Mouse (Mus musculus): ENCODE measurements at regions not wholly inside any gene's neighbourhood (a gene's known extent, or its start where the extent isn't known, plus 50 kb on each side); places are given as distances from the start of the nearest gene placed in this dataset.
A peak's percentile ranks its signal among the peaks of the same experiment; 100 is the strongest.

GRCm38 (mm10) chr12:15649226-15649625 lies 167.5 kb downstream of the Trib2 start:
- Histone ChIP-seq H3K27me3 (ENCODE audit: control insufficient read depth, insufficient read depth, low read length) (no peaks in the 10 kb centered on the region), H3K4me1 (replicated peaks; ENCODE audit: control insufficient read depth, insufficient read depth, low read length) (peaks cover 2% of the 10 kb centered on the region; the same call in 1 of the 2 replicates), H3K36me3 (ENCODE audit: control insufficient read depth, insufficient read depth, low read length) (no peaks in the 10 kb centered on the region), H3K9ac (ENCODE audit: low read length) (no peak overlapping the region), H3K4me2 (ENCODE audit: low read depth, low read length, severe bottlenecking) (no peak overlapping the region), H3K27ac (ENCODE audit: low read depth, low read length) (no peak overlapping the region), H3K4me3 (ENCODE audit: low read depth, low read length) (no peak overlapping the region), H3K9me3 (ENCODE audit: control insufficient read depth, low read length) (no peaks in the 10 kb centered on the region)
- ATAC-seq (replicated peaks; ENCODE audit: low FRiP score) (no peak), DNase-seq (ENCODE audit: low spot score) (no peak)
- 21% methylated on average over 1 of the region's 1 CpGs for WGBS

- H3K27me3 ChIP-seq (ENCODE audit: control insufficient read depth, insufficient read depth, low read length) = no peaks in the 10 kb centered on the region
- H3K27ac ChIP-seq (ENCODE audit: low read depth, low read length) = no peak overlapping the region
- H3K4me2 ChIP-seq (ENCODE audit: low read depth, low read length, severe bottlenecking) = no peak overlapping the region
- H3K36me3 ChIP-seq (ENCODE audit: control insufficient read depth, insufficient read depth, low read length) = no peaks in the 10 kb centered on the region
- no peak for DNase-seq (ENCODE audit: low spot score)
- peak; percentile 55 for ATAC-seq (replicated peaks; ENCODE audit: low FRiP score)
- H3K9me3 ChIP-seq (ENCODE audit: control insufficient read depth, low read length) = no peaks in the 10 kb centered on the region
- H3K9ac ChIP-seq (ENCODE audit: low read length) = no peak overlapping the region
- H3K4me1 ChIP-seq (replicated peaks; ENCODE audit: control insufficient read depth, insufficient read depth, low read length) = peaks cover 5% of the 10 kb centered on the region; the same call in 1 of the 2 replicates
- H3K4me3 ChIP-seq (ENCODE audit: low read depth, low read length) = no peak overlapping the region
- 40% methylated on average over 9 of the region's 9 CpGs for WGBS
These were observed 172.5 kb downstream of the Trib2 start for GRCm38 (mm10) chr12:15644074-15644672.

- Histone ChIP-seq H3K27ac (ENCODE audit: low read depth, low read length) (no peak overlapping the region), H3K4me2 (ENCODE audit: low read depth, low read length, severe bottlenecking) (no peak overlapping the region), H3K36me3 (ENCODE audit: control insufficient read depth, insufficient read depth, low read length) (no peaks in the 10 kb centered on the region), H3K9me3 (ENCODE audit: control insufficient read depth, low read length) (no peaks in the 10 kb centered on the region), H3K9ac (ENCODE audit: low read length) (no peak overlapping the region), H3K4me3 (ENCODE audit: low read depth, low read length) (no peak overlapping the region), H3K27me3 (ENCODE audit: control insufficient read depth, insufficient read depth, low read length) (no peaks in the 10 kb centered on the region), H3K4me1 (replicated peaks; ENCODE audit: control insufficient read depth, insufficient read depth, low read length) (peaks cover 5% of the 10 kb centered on the region; the same call in 1 of the 2 replicates)
- DNase-seq (ENCODE audit: low spot score) (no peak), ATAC-seq (replicated peaks; ENCODE audit: low FRiP score) (0 out of 2 replicates have a peak, but pooled peaks have one; percentile 38)
- WGBS = 56% methylated on average over 3 of the region's 3 CpGs
These were observed 173.1 kb downstream of the Trib2 start for GRCm38 (mm10) chr12:15643669-15644068.

GRCm38 (mm10) chr12:15640320-15640719 lies 176.4 kb downstream of the Trib2 start:
- no peak for ATAC-seq (replicated peaks; ENCODE audit: low FRiP score)
- no peak overlapping the region for H3K4me2 ChIP-seq (ENCODE audit: low read depth, low read length, severe bottlenecking)
- DNase-seq (ENCODE audit: low spot score) = no peak
- no peaks in the 10 kb centered on the region for H3K27me3 ChIP-seq (ENCODE audit: control insufficient read depth, insufficient read depth, low read length)
- WGBS = 86% methylated on average over 5 of the region's 5 CpGs
- no peak overlapping the region for H3K9ac ChIP-seq (ENCODE audit: low read length)
- no peaks in the 10 kb centered on the region for H3K36me3 ChIP-seq (ENCODE audit: control insufficient read depth, insufficient read depth, low read length)
- no peak overlapping the region for H3K27ac ChIP-seq (ENCODE audit: low read depth, low read length)
- H3K9me3 ChIP-seq (ENCODE audit: control insufficient read depth, low read length) = no peaks in the 10 kb centered on the region
- H3K4me3 ChIP-seq (ENCODE audit: low read depth, low read length) = no peak overlapping the region
- 0 out of 2 replicates have a peak, but pooled peaks cover 5% of the 10 kb centered on the region for H3K4me1 ChIP-seq (replicated peaks; ENCODE audit: control insufficient read depth, insufficient read depth, low read length)

GRCm38 (mm10) chr12:15629971-15630370 lies 186.8 kb downstream of the Trib2 start:
- no peaks in the 10 kb centered on the region for H3K9me3 ChIP-seq (ENCODE audit: control insufficient read depth, low read length)
- no peak overlapping the region for H3K4me2 ChIP-seq (ENCODE audit: low read depth, low read length, severe bottlenecking)
- no peaks in the 10 kb centered on the region for H3K36me3 ChIP-seq (ENCODE audit: control insufficient read depth, insufficient read depth, low read length)
- 78% methylated on average over 3 of the region's 3 CpGs for WGBS
- no peak overlapping the region for H3K4me3 ChIP-seq (ENCODE audit: low read depth, low read length)
- no peak for DNase-seq (ENCODE audit: low spot score)
- H3K27ac ChIP-seq (ENCODE audit: low read depth, low read length) = no peak overlapping the region
- H3K27me3 ChIP-seq (ENCODE audit: control insufficient read depth, insufficient read depth, low read length) = no peaks in the 10 kb centered on the region
- no peaks in the 10 kb centered on the region for H3K4me1 ChIP-seq (replicated peaks; ENCODE audit: control insufficient read depth, insufficient read depth, low read length)
- ATAC-seq (replicated peaks; ENCODE audit: low FRiP score) = no peak
- no peak overlapping the region for H3K9ac ChIP-seq (ENCODE audit: low read length)

- Histone ChIP-seq H3K9me3 (ENCODE audit: control insufficient read depth, low read length) (no peaks in the 10 kb centered on the region), H3K27ac (ENCODE audit: low read depth, low read length) (no peak overlapping the region), H3K9ac (ENCODE audit: low read length) (no peak overlapping the region), H3K4me1 (replicated peaks; ENCODE audit: control insufficient read depth, insufficient read depth, low read length) (no peaks in the 10 kb centered on the region), H3K4me3 (ENCODE audit: low read depth, low read length) (no peak overlapping the region), H3K36me3 (ENCODE audit: control insufficient read depth, insufficient read depth, low read length) (no peaks in the 10 kb centered on the region), H3K27me3 (ENCODE audit: control insufficient read depth, insufficient read depth, low read length) (no peaks in the 10 kb centered on the region), H3K4me2 (ENCODE audit: low read depth, low read length, severe bottlenecking) (no peak overlapping the region)
- WGBS = 92% methylated on average over 2 of the region's 2 CpGs
- ATAC-seq (replicated peaks; ENCODE audit: low FRiP score) = no peak
- DNase-seq (ENCODE audit: low spot score) = no peak
These were observed 197.2 kb downstream of the Trib2 start for GRCm38 (mm10) chr12:15619521-15619920.

- H3K4me3 ChIP-seq (ENCODE audit: low read depth, low read length) = no peak overlapping the region
- no peaks in the 10 kb centered on the region for H3K27me3 ChIP-seq (ENCODE audit: control insufficient read depth, insufficient read depth, low read length)
- no peaks in the 10 kb centered on the region for H3K36me3 ChIP-seq (ENCODE audit: control insufficient read depth, insufficient read depth, low read length)
- H3K27ac ChIP-seq (ENCODE audit: low read depth, low read length) = no peak overlapping the region
- ATAC-seq (replicated peaks; ENCODE audit: low FRiP score) = no peak
- no peaks in the 10 kb centered on the region for H3K4me1 ChIP-seq (replicated peaks; ENCODE audit: control insufficient read depth, insufficient read depth, low read length)
- DNase-seq (ENCODE audit: low spot score) = no peak
- H3K9me3 ChIP-seq (ENCODE audit: control insufficient read depth, low read length) = no peaks in the 10 kb centered on the region
- H3K9ac ChIP-seq (ENCODE audit: low read length) = no peak overlapping the region
- WGBS = 54% methylated on average over 1 of the region's 1 CpGs
- H3K4me2 ChIP-seq (ENCODE audit: low read depth, low read length, severe bottlenecking) = no peak overlapping the region
These were observed 199.4 kb downstream of the Trib2 start for GRCm38 (mm10) chr12:15617312-15617711.

- no peak for DNase-seq (ENCODE audit: low spot score)
- H3K4me1 ChIP-seq (replicated peaks; ENCODE audit: control insufficient read depth, insufficient read depth, low read length) = no peaks in the 10 kb centered on the region
- no peak overlapping the region for H3K27ac ChIP-seq (ENCODE audit: low read depth, low read length)
- no peak overlapping the region for H3K9ac ChIP-seq (ENCODE audit: low read length)
- WGBS = 81% methylated on average over 5 of the region's 5 CpGs
- no peak for ATAC-seq (replicated peaks; ENCODE audit: low FRiP score)
- no peaks in the 10 kb centered on the region for H3K27me3 ChIP-seq (ENCODE audit: control insufficient read depth, insufficient read depth, low read length)
- H3K4me3 ChIP-seq (ENCODE audit: low read depth, low read length) = no peak overlapping the region
- no peak overlapping the region for H3K4me2 ChIP-seq (ENCODE audit: low read depth, low read length, severe bottlenecking)
- no peaks in the 10 kb centered on the region for H3K36me3 ChIP-seq (ENCODE audit: control insufficient read depth, insufficient read depth, low read length)
- H3K9me3 ChIP-seq (ENCODE audit: control insufficient read depth, low read length) = no peaks in the 10 kb centered on the region
These were observed 204.7 kb downstream of the Trib2 start for GRCm38 (mm10) chr12:15611847-15612580.

- no peak for ATAC-seq (replicated peaks; ENCODE audit: low FRiP score)
- Histone ChIP-seq H3K4me2 (ENCODE audit: low read depth, low read length, severe bottlenecking) (no peak overlapping the region), H3K9me3 (ENCODE audit: control insufficient read depth, low read length) (no peaks in the 10 kb centered on the region), H3K4me3 (ENCODE audit: low read depth, low read length) (no peak overlapping the region), H3K9ac (ENCODE audit: low read length) (no peak overlapping the region), H3K27ac (ENCODE audit: low read depth, low read length) (no peak overlapping the region), H3K27me3 (ENCODE audit: control insufficient read depth, insufficient read depth, low read length) (no peaks in the 10 kb centered on the region), H3K36me3 (ENCODE audit: control insufficient read depth, insufficient read depth, low read length) (no peaks in the 10 kb centered on the region), H3K4me1 (replicated peaks; ENCODE audit: control insufficient read depth, insufficient read depth, low read length) (no peaks in the 10 kb centered on the region)
- DNase-seq (ENCODE audit: low spot score) = no peak
- WGBS = 97% methylated on average over 1 of the region's 1 CpGs
These were observed 209.6 kb downstream of the Trib2 start for GRCm38 (mm10) chr12:15607091-15607490.
